Mouse (Mus musculus): ENCODE measurements around the gene Kcnf1. TPM values are rescaled to one million over a fixed set of nuclear protein-coding genes. Genes with fewer than 3 reads are reported as not detected.

The Kcnf1 gene
- total RNA-seq (2021) (not detected), polyA plus RNA-seq (2012; rRNA removed) (0.04 and 0.12 TPM in 2 replicates)
- long read RNA-seq: 0 reads

GRCm38 (mm10) chr12:17176757-17177092 is at the start of gene Kcnf1:
TSS of gene Kcnf1 (minus strand) at chr12:17176888.
- Histone ChIP-seq H3K36me3 (ENCODE audit: control insufficient read depth, insufficient read depth, low read length) (no peaks in the 10 kb centered on the region), H3K4me3 (peak within 1 kb of the TSS; percentile 1; the same call in 1 of the 2 replicates), H3K27ac (no peak within 1 kb of the TSS), H3K27me3 (ENCODE audit: control insufficient read depth, insufficient read depth, low read length) (peaks cover 9% of the 10 kb centered on the region), H3K9ac (ENCODE audit: low read depth, low read length) (no peak within 1 kb of the TSS), H3K79me2 (replicated peaks; ENCODE audit: control insufficient read depth, insufficient read depth, low read length) (no peaks in the 10 kb centered on the region), H3K4me1 (ENCODE audit: control insufficient read depth, insufficient read depth, low read length) (no peaks in the 10 kb centered on the region)
- intact Hi-C loops (cut with DNase I): no loop called here
- 51% methylated on average over 4 of the region's 4 CpGs for WGBS
- TF ChIP-seq EP300 (IDR thresholded peaks at IDR 0.05; ENCODE audit: insufficient read depth, low read depth, low read length) (no peak), POLR2A (IDR thresholded peaks at IDR 0.05; ENCODE audit: insufficient read depth, low read depth, low read length) (no peak), CTCF (IDR thresholded peaks at IDR 0.05) (no peak)
- DNase-seq: no peak

GRCm38 (mm10) chr12:17225012-17225411 is 48.3 kb upstream of the Kcnf1 start:
- H3K4me3 ChIP-seq: no peak overlapping the region
- no peaks in the 10 kb centered on the region for H3K79me2 ChIP-seq (replicated peaks; ENCODE audit: control insufficient read depth, insufficient read depth, low read length)
- no peak overlapping the region for H3K27ac ChIP-seq
- H3K4me1 ChIP-seq (ENCODE audit: control insufficient read depth, insufficient read depth, low read length): no peaks in the 10 kb centered on the region
- no peak for DNase-seq
- no peaks in the 10 kb centered on the region for H3K27me3 ChIP-seq (ENCODE audit: control insufficient read depth, insufficient read depth, low read length)
- TF ChIP-seq EP300 (IDR thresholded peaks at IDR 0.05; ENCODE audit: insufficient read depth, low read depth, low read length): no peak
- no peaks in the 10 kb centered on the region for H3K36me3 ChIP-seq (ENCODE audit: control insufficient read depth, insufficient read depth, low read length)
- 52% methylated on average over 5 of the region's 5 CpGs for WGBS
- intact Hi-C loops (cut with DNase I): no loop called here
- H3K9ac ChIP-seq (ENCODE audit: low read depth, low read length): no peak overlapping the region

- no peaks in the 10 kb centered on the region for H3K79me2 ChIP-seq (replicated peaks; ENCODE audit: control insufficient read depth, insufficient read depth, low read length)
- TF ChIP-seq POLR2A (IDR thresholded peaks at IDR 0.05; ENCODE audit: insufficient read depth, low read depth, low read length) (no peak), CTCF (IDR thresholded peaks at IDR 0.05) (no peak), EP300 (IDR thresholded peaks at IDR 0.05; ENCODE audit: insufficient read depth, low read depth, low read length) (no peak)
- H3K4me1 ChIP-seq (ENCODE audit: control insufficient read depth, insufficient read depth, low read length): no peaks in the 10 kb centered on the region
- WGBS: 67% methylated on average over 3 of the region's 3 CpGs
- DNase-seq: no peak
- no peak overlapping the region for H3K9ac ChIP-seq (ENCODE audit: low read depth, low read length)
- H3K27ac ChIP-seq: no peak overlapping the region
- intact Hi-C loops (cut with DNase I): no loop called here
- H3K36me3 ChIP-seq (ENCODE audit: control insufficient read depth, insufficient read depth, low read length): no peaks in the 10 kb centered on the region
- no peaks in the 10 kb centered on the region for H3K27me3 ChIP-seq (ENCODE audit: control insufficient read depth, insufficient read depth, low read length)
- H3K4me3 ChIP-seq: no peak overlapping the region
Observed at GRCm38 (mm10) chr12:17223050-17223449, 46.4 kb upstream of the Kcnf1 start.

- Histone ChIP-seq H3K4me3 (no peak overlapping the region), H3K27ac (no peak overlapping the region), H3K36me3 (ENCODE audit: control insufficient read depth, insufficient read depth, low read length) (no peaks in the 10 kb centered on the region), H3K9ac (ENCODE audit: low read depth, low read length) (no peak overlapping the region), H3K27me3 (ENCODE audit: control insufficient read depth, insufficient read depth, low read length) (no peaks in the 10 kb centered on the region), H3K79me2 (replicated peaks; ENCODE audit: control insufficient read depth, insufficient read depth, low read length) (no peaks in the 10 kb centered on the region), H3K4me1 (ENCODE audit: control insufficient read depth, insufficient read depth, low read length) (no peaks in the 10 kb centered on the region)
- WGBS: 43% methylated on average over 5 of the region's 5 CpGs
- TF ChIP-seq POLR2A (IDR thresholded peaks at IDR 0.05; ENCODE audit: insufficient read depth, low read depth, low read length): no peak
- peak; percentile 70 for TF ChIP-seq CTCF (IDR thresholded peaks at IDR 0.05)
- intact Hi-C loops (cut with DNase I): no loop called here
- DNase-seq: no peak
Observed at GRCm38 (mm10) chr12:17221891-17222428, 45.3 kb upstream of the Kcnf1 start.

- Histone ChIP-seq H3K79me2 (replicated peaks; ENCODE audit: control insufficient read depth, insufficient read depth, low read length) (no peaks in the 10 kb centered on the region), H3K9ac (ENCODE audit: low read depth, low read length) (no peak overlapping the region), H3K4me3 (no peak overlapping the region), H3K27me3 (ENCODE audit: control insufficient read depth, insufficient read depth, low read length) (no peaks in the 10 kb centered on the region), H3K27ac (no peak overlapping the region), H3K4me1 (ENCODE audit: control insufficient read depth, insufficient read depth, low read length) (no peaks in the 10 kb centered on the region), H3K36me3 (ENCODE audit: control insufficient read depth, insufficient read depth, low read length) (no peaks in the 10 kb centered on the region)
- no peak for DNase-seq
- TF ChIP-seq POLR2A (IDR thresholded peaks at IDR 0.05; ENCODE audit: insufficient read depth, low read depth, low read length) (no peak), EP300 (IDR thresholded peaks at IDR 0.05; ENCODE audit: insufficient read depth, low read depth, low read length) (no peak), CTCF (IDR thresholded peaks at IDR 0.05) (no peak)
- intact Hi-C loops (cut with DNase I): no loop called here
- WGBS: 47% methylated on average over 5 of the region's 5 CpGs
Observed at GRCm38 (mm10) chr12:17220631-17221030, 43.9 kb upstream of the Kcnf1 start.

GRCm38 (mm10) chr12:17219107-17219506 is 42.4 kb upstream of the Kcnf1 start:
- Histone ChIP-seq H3K9ac (ENCODE audit: low read depth, low read length) (no peak overlapping the region), H3K27me3 (ENCODE audit: control insufficient read depth, insufficient read depth, low read length) (no peaks in the 10 kb centered on the region), H3K79me2 (replicated peaks; ENCODE audit: control insufficient read depth, insufficient read depth, low read length) (no peaks in the 10 kb centered on the region), H3K4me3 (no peak overlapping the region), H3K27ac (no peak overlapping the region), H3K36me3 (ENCODE audit: control insufficient read depth, insufficient read depth, low read length) (no peaks in the 10 kb centered on the region), H3K4me1 (ENCODE audit: control insufficient read depth, insufficient read depth, low read length) (no peaks in the 10 kb centered on the region)
- TF ChIP-seq POLR2A (IDR thresholded peaks at IDR 0.05; ENCODE audit: insufficient read depth, low read depth, low read length): no peak
- no peak for TF ChIP-seq CTCF (IDR thresholded peaks at IDR 0.05)
- TF ChIP-seq EP300 (IDR thresholded peaks at IDR 0.05; ENCODE audit: insufficient read depth, low read depth, low read length): no peak
- intact Hi-C loops (cut with DNase I): no loop called here
- WGBS: 66% methylated on average over 4 of the region's 4 CpGs
- DNase-seq: no peak
